Mouse (Mus musculus): Measurements from ENCODE around the gene Gcgr. TPM values are rescaled to one million over a fixed set of nuclear protein-coding genes. Genes with fewer than 3 reads are reported as not detected.

Gene Gcgr
- polyA plus RNA-seq (2012; rRNA removed) (11.2 and 15.0 TPM in 2 replicates), polyA plus RNA-seq (2014; fragmentation: Nextera tagmentation; extraction: Ambion mirVana) (4.9 and 6.3 TPM in 2 replicates)

DNA sequence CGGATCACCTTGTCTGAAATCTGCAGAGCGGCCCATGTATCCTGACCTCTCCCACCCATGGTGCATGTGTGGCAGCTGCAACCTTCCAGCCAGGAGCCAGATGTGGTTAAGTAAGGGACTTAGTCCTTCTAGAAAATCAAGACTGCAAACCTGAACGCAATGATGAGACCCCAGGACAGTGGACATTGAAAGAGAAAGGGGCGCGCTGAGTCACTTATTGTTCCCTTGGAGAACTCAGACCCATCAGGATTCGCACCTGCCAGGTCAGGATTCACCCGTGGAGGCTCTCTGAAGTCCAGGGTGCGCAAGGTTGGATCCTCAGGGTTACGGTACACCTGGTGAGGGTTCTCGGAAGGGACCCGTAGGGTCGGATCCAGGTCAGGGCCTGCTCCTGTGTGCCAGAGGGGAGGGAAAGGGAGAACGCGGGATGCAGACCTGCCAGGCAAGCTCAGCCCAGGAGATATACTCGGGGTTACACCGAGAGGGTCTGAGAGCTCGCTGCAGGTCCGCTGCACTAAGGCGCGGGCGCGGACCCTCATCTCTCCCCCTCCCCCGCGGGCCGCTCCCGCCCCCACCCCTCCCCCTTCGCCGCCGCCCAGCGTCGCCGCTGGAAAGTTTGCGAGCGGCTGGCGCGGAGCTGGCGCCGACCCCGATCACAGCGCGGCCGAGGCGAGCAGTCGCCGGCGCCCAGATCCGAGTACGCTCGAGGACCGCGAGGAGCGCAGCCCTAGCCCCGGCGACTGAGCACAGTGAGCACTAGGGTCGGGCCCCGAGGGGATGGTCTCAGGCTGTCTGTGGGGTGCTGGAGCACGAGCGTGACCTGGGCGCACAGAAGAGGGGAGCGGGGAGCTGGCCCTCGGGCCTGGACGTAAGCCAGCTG, at the start of gene Gcgr:
TSS of gene Gcgr (plus strand) at position 615 of the 880 bp plus-strand sequence.
- peak; percentile 32; the same call in 1 of the 2 replicates for ATAC-seq (ENCODE audit: low FRiP score, low read depth)

DNA sequence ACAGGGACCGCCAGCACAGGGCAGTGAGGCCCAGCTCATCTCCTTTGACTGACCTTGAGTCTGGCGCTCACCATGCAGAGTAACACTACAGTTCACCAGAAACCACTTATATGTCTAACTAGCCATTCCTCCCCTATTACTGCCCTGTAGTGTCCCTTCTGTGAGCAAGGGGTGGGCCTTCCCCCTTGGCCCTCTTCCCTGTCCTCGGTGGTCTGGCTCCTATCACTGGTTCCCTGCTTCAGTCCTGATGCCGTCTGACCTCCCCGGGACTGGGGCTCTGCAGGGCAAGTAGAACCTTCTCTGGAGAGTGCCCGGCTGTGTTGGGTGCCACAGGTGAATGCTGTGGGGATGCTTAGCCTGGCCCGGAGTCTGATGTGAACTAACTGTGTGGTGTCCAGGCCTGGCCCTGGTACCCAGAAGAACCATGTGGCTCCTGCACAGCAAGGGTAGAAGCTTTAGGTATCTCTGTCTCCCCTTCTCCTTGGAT, 47.0 kb upstream of the Gcgr start:
- Histone ChIP-seq H3K36me3 (ENCODE audit: control insufficient read depth, insufficient read depth, low read length) (peaks cover 77% of the 10 kb centered on the region), H3K27ac (replicated peaks; ENCODE audit: low read depth, low read length) (peak overlapping the region; percentile 83; the same call in 1 of the 2 replicates), H3K9ac (ENCODE audit: low read depth, low read length, severe bottlenecking) (peak overlapping the region; percentile 84; the same call in 1 of the 2 replicates), H3K27me3 (ENCODE audit: control insufficient read depth, insufficient read depth, low read length) (no peaks in the 10 kb centered on the region), H3K9me3 (ENCODE audit: control insufficient read depth, low read length) (no peaks in the 10 kb centered on the region), H3K4me1 (ENCODE audit: control insufficient read depth, insufficient read depth, low read length) (peaks cover 7% of the 10 kb centered on the region), H3K4me3 (replicated peaks; ENCODE audit: low read length) (peak overlapping the region; percentile 90; the same call in 1 of the 2 replicates), H3K4me2 (replicated peaks; ENCODE audit: low read depth, low read length, severe bottlenecking) (peak overlapping the region; percentile 84; the same call in 1 of the 2 replicates)
- no peak for TF ChIP-seq POLR2A (IDR thresholded peaks at IDR 0.05; ENCODE audit: borderline replicate concordance, extremely low read depth, insufficient read depth, insufficient read length)
- 91% methylated on average over 7 of the region's 7 CpGs for WGBS
- DNase-seq (ENCODE audit: low spot score) (no peak), ATAC-seq (ENCODE audit: low FRiP score, low read depth) (no peak)

More for the DNA sequence above, at the start of gene Gcgr:
- WGBS = 9% methylated on average over 34 of the region's 62 CpGs
- Histone ChIP-seq H3K9ac (ENCODE audit: low read depth, low read length, severe bottlenecking) (peak within 1 kb of the TSS; percentile 68), H3K4me2 (replicated peaks; ENCODE audit: low read depth, low read length, severe bottlenecking) (peak within 1 kb of the TSS; percentile 91), H3K27ac (replicated peaks; ENCODE audit: low read depth, low read length) (no peak within 1 kb of the TSS), H3K27me3 (ENCODE audit: control insufficient read depth, insufficient read depth, low read length) (peaks cover 42% of the 10 kb centered on the region), H3K36me3 (ENCODE audit: control insufficient read depth, insufficient read depth, low read length) (no peaks in the 10 kb centered on the region), H3K9me3 (ENCODE audit: control insufficient read depth, low read length) (no peaks in the 10 kb centered on the region), H3K4me3 (replicated peaks; ENCODE audit: low read length) (peak within 1 kb of the TSS; percentile 49), H3K4me1 (ENCODE audit: control insufficient read depth, insufficient read depth, low read length) (peaks cover 8% of the 10 kb centered on the region; the same call in 1 of the 2 replicates)
- TF ChIP-seq POLR2A (IDR thresholded peaks at IDR 0.05; ENCODE audit: borderline replicate concordance, extremely low read depth, insufficient read depth, insufficient read length) = no peak
- no peak for DNase-seq (ENCODE audit: low spot score)

DNA sequence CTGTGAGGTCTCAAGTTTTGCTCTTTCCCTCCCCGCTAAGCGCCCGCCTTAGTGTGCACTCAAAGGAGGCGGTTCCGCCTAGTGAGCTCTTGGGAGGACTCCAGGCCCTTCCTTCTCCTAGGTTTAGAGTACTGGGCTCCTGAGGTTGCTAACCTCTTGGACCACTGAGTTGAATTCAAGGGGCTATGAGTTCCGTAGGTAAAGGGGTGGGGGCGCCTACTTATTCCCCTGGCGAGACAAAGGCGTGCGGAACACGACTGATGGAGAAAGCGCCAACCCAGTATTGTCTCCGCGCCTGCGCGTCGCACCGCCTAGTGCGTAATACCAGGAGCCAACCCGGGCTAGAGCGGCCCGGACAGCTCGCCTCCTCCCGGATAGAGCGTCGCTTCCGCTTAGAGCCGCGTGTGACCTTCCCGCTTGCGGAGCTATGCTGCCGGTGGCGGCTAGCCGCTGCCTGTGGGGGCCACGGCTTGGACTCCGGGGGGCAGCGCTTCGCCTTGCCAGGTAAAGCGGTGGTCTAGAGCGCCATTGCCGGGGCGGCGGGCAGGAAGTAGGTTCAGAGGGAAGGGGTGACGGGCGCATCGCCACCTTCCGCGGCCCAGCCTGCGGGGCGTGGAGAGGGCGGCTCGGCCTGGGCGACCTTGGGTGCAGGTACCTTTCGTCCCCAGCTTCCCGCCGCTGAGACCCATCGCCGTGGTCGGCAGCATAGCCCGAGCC, 46.1 kb upstream of the Gcgr start, which contains the start of gene Mrpl12:
TSS of gene Mrpl12 (plus strand) at position 349 of the 717 bp plus-strand sequence.
- DNase-seq (ENCODE audit: low spot score) (peak; percentile 97), ATAC-seq (ENCODE audit: low FRiP score, low read depth) (peak; percentile 94)
- peak within 1 kb of the TSS; percentile 90 for H3K4me3 ChIP-seq (replicated peaks; ENCODE audit: low read length)
- peak within 1 kb of the TSS; percentile 84 for H3K9ac ChIP-seq (ENCODE audit: low read depth, low read length, severe bottlenecking)
- H3K27ac ChIP-seq (replicated peaks; ENCODE audit: low read depth, low read length) = peak within 1 kb of the TSS; percentile 83
- under 1% methylated on average over 58 of the region's 60 CpGs for WGBS
- H3K4me2 ChIP-seq (replicated peaks; ENCODE audit: low read depth, low read length, severe bottlenecking) = peak within 1 kb of the TSS; percentile 84
- peaks cover 74% of the 10 kb centered on the region for H3K36me3 ChIP-seq (ENCODE audit: control insufficient read depth, insufficient read depth, low read length)
- TF ChIP-seq POLR2A (IDR thresholded peaks at IDR 0.05; ENCODE audit: borderline replicate concordance, extremely low read depth, insufficient read depth, insufficient read length) = peak; percentile 62; the same call in 1 of the 2 replicates
- peaks cover 8% of the 10 kb centered on the region for H3K4me1 ChIP-seq (ENCODE audit: control insufficient read depth, insufficient read depth, low read length)
- H3K9me3 ChIP-seq (ENCODE audit: control insufficient read depth, low read length) = no peaks in the 10 kb centered on the region
- H3K27me3 ChIP-seq (ENCODE audit: control insufficient read depth, insufficient read depth, low read length) = no peaks in the 10 kb centered on the region

DNA sequence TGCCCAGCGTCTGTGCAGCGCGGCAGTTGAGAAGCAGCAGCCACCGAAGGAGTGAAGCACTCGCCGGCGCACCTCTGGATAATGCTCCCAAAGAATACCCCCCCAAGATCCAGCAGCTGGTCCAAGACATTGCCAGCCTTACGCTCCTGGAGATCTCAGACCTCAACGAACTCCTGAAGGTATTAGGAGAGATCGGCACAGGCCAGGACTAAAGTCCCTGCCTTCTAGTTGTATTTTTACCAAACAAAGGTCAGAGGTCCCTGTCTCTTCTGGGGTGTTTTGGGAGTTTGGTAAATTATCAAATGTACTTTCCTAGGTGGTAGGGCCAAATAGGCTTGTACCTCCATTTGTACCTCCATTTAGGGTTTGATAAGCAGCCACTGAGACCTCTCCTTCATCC, 45.2 kb upstream of the Gcgr start:
- ATAC-seq (ENCODE audit: low FRiP score, low read depth) (no peak), DNase-seq (ENCODE audit: low spot score) (no peak)
- Histone ChIP-seq H3K36me3 (ENCODE audit: control insufficient read depth, insufficient read depth, low read length) (peaks cover 75% of the 10 kb centered on the region), H3K9ac (ENCODE audit: low read depth, low read length, severe bottlenecking) (peak overlapping the region; percentile 84), H3K27ac (replicated peaks; ENCODE audit: low read depth, low read length) (no peak overlapping the region), H3K4me2 (replicated peaks; ENCODE audit: low read depth, low read length, severe bottlenecking) (peak overlapping the region; percentile 84), H3K9me3 (ENCODE audit: control insufficient read depth, low read length) (no peaks in the 10 kb centered on the region), H3K4me3 (replicated peaks; ENCODE audit: low read length) (peak overlapping the region; percentile 90), H3K27me3 (ENCODE audit: control insufficient read depth, insufficient read depth, low read length) (no peaks in the 10 kb centered on the region), H3K4me1 (ENCODE audit: control insufficient read depth, insufficient read depth, low read length) (peaks cover 10% of the 10 kb centered on the region)
- TF ChIP-seq POLR2A (IDR thresholded peaks at IDR 0.05; ENCODE audit: borderline replicate concordance, extremely low read depth, insufficient read depth, insufficient read length) = no peak
- WGBS = 10% methylated on average over 10 of the region's 10 CpGs

DNA sequence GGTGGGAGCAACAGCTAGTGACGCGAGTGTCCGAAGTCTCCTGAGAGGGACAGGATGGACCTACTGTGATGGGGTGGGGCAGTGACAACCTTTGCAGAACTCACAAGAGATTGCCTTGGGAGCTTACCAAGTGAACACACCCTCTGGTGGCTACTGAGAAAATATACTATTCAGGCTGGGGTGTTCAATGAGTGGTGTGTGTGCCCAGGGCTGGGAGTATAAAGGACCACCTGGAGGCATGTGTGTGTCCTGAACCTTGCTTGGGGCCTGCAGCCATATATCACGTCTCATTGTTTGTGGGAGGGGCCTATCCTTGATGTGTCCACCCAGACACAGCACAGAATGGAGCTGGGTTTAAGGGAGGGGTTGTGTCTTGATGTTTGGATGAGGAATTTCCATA, 42.0 kb upstream of the Gcgr start:
- Histone ChIP-seq H3K4me3 (replicated peaks; ENCODE audit: low read length) (no peak overlapping the region), H3K36me3 (ENCODE audit: control insufficient read depth, insufficient read depth, low read length) (peaks cover 44% of the 10 kb centered on the region), H3K4me1 (ENCODE audit: control insufficient read depth, insufficient read depth, low read length) (peaks cover 32% of the 10 kb centered on the region), H3K9ac (ENCODE audit: low read depth, low read length, severe bottlenecking) (no peak overlapping the region), H3K9me3 (ENCODE audit: control insufficient read depth, low read length) (no peaks in the 10 kb centered on the region), H3K27me3 (ENCODE audit: control insufficient read depth, insufficient read depth, low read length) (no peaks in the 10 kb centered on the region), H3K27ac (replicated peaks; ENCODE audit: low read depth, low read length) (no peak overlapping the region), H3K4me2 (replicated peaks; ENCODE audit: low read depth, low read length, severe bottlenecking) (no peak overlapping the region)
- no peak for DNase-seq (ENCODE audit: low spot score)
- 75% methylated on average over 4 of the region's 4 CpGs for WGBS
- ATAC-seq (ENCODE audit: low FRiP score, low read depth) = no peak
- no peak for TF ChIP-seq POLR2A (IDR thresholded peaks at IDR 0.05; ENCODE audit: borderline replicate concordance, extremely low read depth, insufficient read depth, insufficient read length)

Measured in limb, embryonic 14.5 days (tissue).